Mouse (Mus musculus): Measurements from ENCODE around the gene Nostrin. TPM values are rescaled to one million over a fixed set of nuclear protein-coding genes. Genes with fewer than 3 reads are reported as not detected.

The Nostrin gene
- polyA plus RNA-seq, 1 experiment from 2014 or later = 18.7 TPM

DNA sequence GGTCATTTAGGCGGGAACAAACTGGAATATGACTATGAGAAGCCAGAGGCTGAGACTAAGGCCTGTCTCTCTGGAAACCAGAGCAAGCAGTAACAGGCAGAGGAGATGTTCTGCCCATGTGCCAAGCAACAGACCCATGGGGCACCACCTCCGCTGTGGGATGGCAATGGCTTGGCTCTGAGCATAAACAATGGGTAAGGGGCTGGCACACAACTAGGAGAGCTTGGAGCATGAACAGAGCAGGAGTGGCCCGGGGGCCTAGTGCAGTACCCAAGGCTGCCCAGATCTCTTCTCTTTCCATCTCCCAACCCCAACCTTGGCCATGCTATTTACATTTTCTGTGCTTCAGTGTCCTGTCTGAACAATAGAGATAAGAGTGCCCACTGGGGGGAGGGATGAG, 36.9 kb upstream of the Nostrin start:
- Histone ChIP-seq H3K36me3 (ENCODE audit: control insufficient read depth, insufficient read depth, low read length) (no peaks in the 10 kb centered on the region; the same call in 1 of the 2 replicates), H3K4me2 (replicated peaks; ENCODE audit: low read depth) (no peak overlapping the region), H3K27me3 (ENCODE audit: control insufficient read depth, insufficient read depth, low read length) (no peaks in the 10 kb centered on the region), H3K4me3 (ENCODE audit: low read depth, low read length) (no peak overlapping the region), H3K9me3 (ENCODE audit: control insufficient read depth, low read length) (no peaks in the 10 kb centered on the region), H3K27ac (replicated peaks) (no peak overlapping the region), H3K9ac (ENCODE audit: low read length) (no peak overlapping the region), H3K4me1 (replicated peaks; ENCODE audit: control insufficient read depth, insufficient read depth) (no peaks in the 10 kb centered on the region)
- TF ChIP-seq EP300 (optimal IDR thresholded peaks at IDR 0.05) (no peak), CTCF (IDR thresholded peaks at IDR 0.05; ENCODE audit: low read depth) (no peak)
- WGBS = 91% methylated on average over 3 of the region's 3 CpGs
- DNase-seq (ENCODE audit: low spot score) (no peak), ATAC-seq (ENCODE audit: low FRiP score, low TSS enrichment) (no peak)

DNA sequence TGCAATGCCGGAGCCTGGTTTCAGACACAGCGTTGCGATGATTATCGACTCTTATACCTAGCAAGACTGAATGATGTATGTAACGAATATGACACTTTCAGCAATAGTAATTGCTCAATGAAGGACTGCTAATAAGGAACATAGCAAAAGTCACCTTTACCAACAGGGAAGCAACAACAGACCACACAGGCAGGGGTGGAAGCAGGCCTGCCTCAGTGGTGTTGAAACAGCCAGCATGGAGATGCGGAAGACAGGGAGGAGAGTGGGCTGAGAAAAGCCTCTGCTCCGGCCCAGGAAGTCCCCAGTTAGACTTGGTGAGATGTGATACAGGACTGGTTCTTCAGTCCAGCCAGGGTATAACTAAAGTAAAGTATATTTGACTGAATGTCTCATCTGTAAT, 36.5 kb upstream of the Nostrin start:
- TF ChIP-seq EP300 (optimal IDR thresholded peaks at IDR 0.05) (no peak), CTCF (IDR thresholded peaks at IDR 0.05; ENCODE audit: low read depth) (no peak)
- DNase-seq (ENCODE audit: low spot score) (no peak), ATAC-seq (ENCODE audit: low FRiP score, low TSS enrichment) (no peak)
- Histone ChIP-seq H3K27ac (replicated peaks) (no peak overlapping the region), H3K36me3 (ENCODE audit: control insufficient read depth, insufficient read depth, low read length) (no peaks in the 10 kb centered on the region; the same call in 1 of the 2 replicates), H3K9ac (ENCODE audit: low read length) (no peak overlapping the region), H3K4me3 (ENCODE audit: low read depth, low read length) (no peak overlapping the region), H3K27me3 (ENCODE audit: control insufficient read depth, insufficient read depth, low read length) (no peaks in the 10 kb centered on the region), H3K4me2 (replicated peaks; ENCODE audit: low read depth) (no peak overlapping the region), H3K9me3 (ENCODE audit: control insufficient read depth, low read length) (no peaks in the 10 kb centered on the region), H3K4me1 (replicated peaks; ENCODE audit: control insufficient read depth, insufficient read depth) (no peaks in the 10 kb centered on the region)
- 92% methylated on average over 7 of the region's 7 CpGs for WGBS

DNA sequence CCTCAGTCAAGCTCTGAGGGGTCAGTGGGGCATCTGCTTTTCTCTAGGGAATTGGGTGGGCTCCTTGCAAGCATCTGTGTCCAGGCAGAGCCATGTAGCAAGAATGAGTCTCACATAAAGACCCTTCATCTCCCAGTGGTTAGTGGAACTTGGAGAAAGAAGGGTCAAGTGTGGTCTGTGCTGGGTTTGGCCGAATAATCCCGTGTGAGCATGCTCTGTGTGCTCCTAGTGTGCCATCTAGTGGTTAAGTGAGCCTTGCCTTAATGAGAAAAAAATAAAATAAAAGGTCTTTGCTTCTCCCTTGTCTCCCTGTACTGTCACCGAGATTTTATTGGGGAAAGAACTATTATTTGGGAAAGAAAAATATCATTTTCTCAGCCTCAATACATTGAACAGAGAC, 34.9 kb upstream of the Nostrin start:
- ATAC-seq (ENCODE audit: low FRiP score, low TSS enrichment) (no peak), DNase-seq (ENCODE audit: low spot score) (peak; percentile 34)
- Histone ChIP-seq H3K4me2 (replicated peaks; ENCODE audit: low read depth) (no peak overlapping the region), H3K4me1 (replicated peaks; ENCODE audit: control insufficient read depth, insufficient read depth) (no peaks in the 10 kb centered on the region), H3K27me3 (ENCODE audit: control insufficient read depth, insufficient read depth, low read length) (no peaks in the 10 kb centered on the region), H3K27ac (replicated peaks) (no peak overlapping the region), H3K9me3 (ENCODE audit: control insufficient read depth, low read length) (no peaks in the 10 kb centered on the region), H3K4me3 (ENCODE audit: low read depth, low read length) (no peak overlapping the region), H3K36me3 (ENCODE audit: control insufficient read depth, insufficient read depth, low read length) (no peaks in the 10 kb centered on the region; the same call in 1 of the 2 replicates), H3K9ac (ENCODE audit: low read length) (no peak overlapping the region)
- WGBS = 15% methylated on average over 3 of the region's 3 CpGs
- TF ChIP-seq EP300 (optimal IDR thresholded peaks at IDR 0.05) (no peak), CTCF (IDR thresholded peaks at IDR 0.05; ENCODE audit: low read depth) (peak; percentile 94)

DNA sequence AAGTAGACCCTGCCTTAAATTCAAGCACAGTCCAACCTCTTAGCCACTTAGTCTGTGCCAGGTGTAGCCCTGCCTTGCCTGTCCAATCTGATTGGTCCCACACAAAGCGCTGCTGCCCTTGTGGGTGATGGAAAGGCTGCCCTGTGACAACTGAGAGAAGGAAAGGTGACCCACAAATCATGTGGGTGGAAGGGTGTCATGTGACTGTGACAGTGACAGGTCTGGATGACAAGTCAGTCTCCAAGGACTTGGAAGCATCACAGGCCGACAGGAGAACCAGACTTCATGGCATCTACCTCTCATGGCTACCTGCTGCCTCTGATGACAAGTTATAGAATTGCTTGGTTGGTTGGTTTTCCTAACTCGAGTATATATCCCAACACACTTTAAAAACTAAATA, 32.1 kb upstream of the Nostrin start:
- H3K36me3 ChIP-seq (ENCODE audit: control insufficient read depth, insufficient read depth, low read length) = no peaks in the 10 kb centered on the region; the same call in 1 of the 2 replicates
- no peak for DNase-seq (ENCODE audit: low spot score)
- H3K9me3 ChIP-seq (ENCODE audit: control insufficient read depth, low read length) = no peaks in the 10 kb centered on the region
- H3K27ac ChIP-seq (replicated peaks) = no peak overlapping the region
- no peak overlapping the region for H3K4me2 ChIP-seq (replicated peaks; ENCODE audit: low read depth)
- H3K9ac ChIP-seq (ENCODE audit: low read length) = no peak overlapping the region
- no peaks in the 10 kb centered on the region for H3K4me1 ChIP-seq (replicated peaks; ENCODE audit: control insufficient read depth, insufficient read depth)
- H3K27me3 ChIP-seq (ENCODE audit: control insufficient read depth, insufficient read depth, low read length) = no peaks in the 10 kb centered on the region
- no peak overlapping the region for H3K4me3 ChIP-seq (ENCODE audit: low read depth, low read length)
- ATAC-seq (ENCODE audit: low FRiP score, low TSS enrichment) = no peak
- WGBS = 83% methylated on average over 3 of the region's 3 CpGs
- no peak for TF ChIP-seq EP300 (optimal IDR thresholded peaks at IDR 0.05)

DNA sequence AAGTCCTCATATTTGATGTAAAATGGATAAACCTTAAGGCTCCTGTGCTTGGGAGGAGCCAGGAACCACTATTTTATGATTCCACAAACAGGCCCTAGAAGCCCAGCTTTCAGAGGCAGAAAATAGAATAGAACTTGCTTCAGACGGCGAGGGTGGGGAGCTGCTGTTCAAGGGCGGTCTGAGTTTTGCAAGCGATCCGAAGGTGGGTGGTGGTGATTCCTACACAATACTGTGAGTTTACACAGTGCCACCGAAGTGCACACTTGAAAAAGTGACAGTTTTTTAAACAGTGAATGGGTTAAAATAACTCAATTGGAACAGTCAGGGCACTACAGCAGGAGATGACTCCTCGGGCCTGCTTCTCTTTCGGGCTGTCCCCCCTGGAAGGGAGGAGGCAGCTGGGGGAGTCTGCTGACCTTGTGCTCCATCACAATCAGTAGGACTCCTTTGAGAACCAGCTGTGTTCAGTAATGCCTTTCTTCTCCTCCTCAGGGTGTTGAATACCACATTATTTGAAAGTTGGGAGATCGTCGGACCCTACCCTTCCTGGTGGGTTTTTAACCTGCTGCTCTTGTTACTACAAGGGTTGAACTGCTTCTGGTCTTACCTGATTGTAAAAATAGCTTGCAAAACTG, 31.0 kb upstream of the Nostrin start:
- DNase-seq (ENCODE audit: low spot score) (no peak), ATAC-seq (ENCODE audit: low FRiP score, low TSS enrichment) (no peak)

GRCm38 (mm10) chr2:69109246-69109645, 26.4 kb upstream of the Nostrin start:
- no peak for TF ChIP-seq EP300 (optimal IDR thresholded peaks at IDR 0.05)
- TF ChIP-seq CTCF (IDR thresholded peaks at IDR 0.05; ENCODE audit: low read depth) = no peak
- Histone ChIP-seq H3K9me3 (ENCODE audit: control insufficient read depth, low read length) (no peaks in the 10 kb centered on the region), H3K4me3 (ENCODE audit: low read depth, low read length) (no peak overlapping the region), H3K36me3 (ENCODE audit: control insufficient read depth, insufficient read depth, low read length) (no peaks in the 10 kb centered on the region), H3K27me3 (ENCODE audit: control insufficient read depth, insufficient read depth, low read length) (no peaks in the 10 kb centered on the region), H3K27ac (replicated peaks) (no peak overlapping the region), H3K4me2 (replicated peaks; ENCODE audit: low read depth) (no peak overlapping the region), H3K4me1 (replicated peaks; ENCODE audit: control insufficient read depth, insufficient read depth) (no peaks in the 10 kb centered on the region), H3K9ac (ENCODE audit: low read length) (no peak overlapping the region)
- no peak for DNase-seq (ENCODE audit: low spot score)
- 60% methylated on average over 5 of the region's 5 CpGs for WGBS
- ATAC-seq (ENCODE audit: low FRiP score, low TSS enrichment) = no peak

More for the DNA sequence above, 31.0 kb upstream of the Nostrin start:
- Histone ChIP-seq H3K36me3 (ENCODE audit: control insufficient read depth, insufficient read depth, low read length) (no peaks in the 10 kb centered on the region; the same call in 1 of the 2 replicates), H3K9ac (ENCODE audit: low read length) (no peak overlapping the region), H3K4me2 (replicated peaks; ENCODE audit: low read depth) (no peak overlapping the region), H3K4me1 (replicated peaks; ENCODE audit: control insufficient read depth, insufficient read depth) (no peaks in the 10 kb centered on the region), H3K27me3 (ENCODE audit: control insufficient read depth, insufficient read depth, low read length) (no peaks in the 10 kb centered on the region), H3K27ac (replicated peaks) (no peak overlapping the region), H3K9me3 (ENCODE audit: control insufficient read depth, low read length) (no peaks in the 10 kb centered on the region), H3K4me3 (ENCODE audit: low read depth, low read length) (no peak overlapping the region)
- 51% methylated on average over 10 of the region's 10 CpGs for WGBS
- TF ChIP-seq EP300 (optimal IDR thresholded peaks at IDR 0.05) = no peak
- no peak for TF ChIP-seq CTCF (IDR thresholded peaks at IDR 0.05; ENCODE audit: low read depth)
